Mouse (Mus musculus): ENCODE data around the gene Cnr1. TPM values are rescaled to one million over a fixed set of nuclear protein-coding genes. Genes with fewer than 3 reads are reported as not detected.

Gene Cnr1
- total RNA-seq (2014; rRNA removed) (112 and 121 TPM in 2 replicates), polyA plus RNA-seq (2015; fragmentation: Nextera tagmentation; extraction: Ambion mirVana) (34.9 and 35.3 TPM in 2 replicates)

- no peaks in the 10 kb centered on the region for H3K4me1 ChIP-seq (ENCODE audit: insufficient read depth, low read length)
- TF ChIP-seq CTCF (IDR thresholded peaks at IDR 0.05; ENCODE audit: low read depth) = peak; percentile 28; the same call in 1 of the 2 replicates
- no peaks in the 10 kb centered on the region for H3K27me3 ChIP-seq (ENCODE audit: insufficient read depth, low read length)
- peak; percentile 87 for DNase-seq (ENCODE audit: low spot score)
- H3K4me3 ChIP-seq (ENCODE audit: low read length) = peak within 1 kb of the TSS; percentile 77
- ATAC-seq = peak; percentile 90
- H3K4me2 ChIP-seq (ENCODE audit: low read depth, low read length) = peak within 1 kb of the TSS; percentile 96
- under 1% methylated on average over 51 of the region's 77 CpGs for WGBS
- H3K9ac ChIP-seq (replicated peaks; ENCODE audit: low read length) = peak within 1 kb of the TSS; percentile 86
- peak within 1 kb of the TSS; percentile 94 for H3K27ac ChIP-seq
- no peaks in the 10 kb centered on the region for H3K9me3 ChIP-seq (ENCODE audit: low read length)
- no peaks in the 10 kb centered on the region for H3K36me3 ChIP-seq (ENCODE audit: insufficient read depth, low read length)
Measured at GRCm38 (mm10) chr4:33924234-33924888, at the start of gene Cnr1. TSS of gene Cnr1 (plus strand) at chr4:33924593.

- Histone ChIP-seq H3K9ac (replicated peaks; ENCODE audit: low read length) (no peak overlapping the region), H3K4me2 (ENCODE audit: low read depth, low read length) (no peak overlapping the region), H3K27ac (no peak overlapping the region), H3K9me3 (ENCODE audit: low read length) (peaks cover 7% of the 10 kb centered on the region; the same call in 1 of the 2 replicates), H3K4me1 (ENCODE audit: insufficient read depth, low read length) (no peaks in the 10 kb centered on the region), H3K4me3 (ENCODE audit: low read length) (no peak overlapping the region), H3K27me3 (ENCODE audit: insufficient read depth, low read length) (no peaks in the 10 kb centered on the region), H3K36me3 (ENCODE audit: insufficient read depth, low read length) (no peaks in the 10 kb centered on the region)
- 86% methylated on average over 3 of the region's 3 CpGs for WGBS
- DNase-seq (ENCODE audit: low spot score) (no peak), ATAC-seq (no peak)
- TF ChIP-seq CTCF (IDR thresholded peaks at IDR 0.05; ENCODE audit: low read depth) = no peak
Measured at GRCm38 (mm10) chr4:33879944-33880343, 44.4 kb upstream of the Cnr1 start.

- no peak for TF ChIP-seq CTCF (IDR thresholded peaks at IDR 0.05; ENCODE audit: low read depth)
- H3K9me3 ChIP-seq (ENCODE audit: low read length) = peaks cover 7% of the 10 kb centered on the region; the same call in 1 of the 2 replicates
Measured at GRCm38 (mm10) chr4:33886026-33886425, 38.4 kb upstream of the Cnr1 start.

GRCm38 (mm10) chr4:33889976-33890375, 34.4 kb upstream of the Cnr1 start:
- H3K27me3 ChIP-seq (ENCODE audit: insufficient read depth, low read length) = no peaks in the 10 kb centered on the region
- H3K36me3 ChIP-seq (ENCODE audit: insufficient read depth, low read length) = no peaks in the 10 kb centered on the region
- 69% methylated on average over 2 of the region's 2 CpGs for WGBS
- ATAC-seq (peak; percentile 52; the same call in 1 of the 2 replicates), DNase-seq (ENCODE audit: low spot score) (peak; percentile 30)
- H3K9me3 ChIP-seq (ENCODE audit: low read length) = no peaks in the 10 kb centered on the region
- H3K4me1 ChIP-seq (ENCODE audit: insufficient read depth, low read length) = no peaks in the 10 kb centered on the region
- no peak for TF ChIP-seq CTCF (IDR thresholded peaks at IDR 0.05; ENCODE audit: low read depth)
- H3K4me2 ChIP-seq (ENCODE audit: low read depth, low read length) = no peak overlapping the region
- no peak overlapping the region for H3K27ac ChIP-seq
- no peak overlapping the region for H3K4me3 ChIP-seq (ENCODE audit: low read length)
- H3K9ac ChIP-seq (replicated peaks; ENCODE audit: low read length) = no peak overlapping the region

More at GRCm38 (mm10) chr4:33886026-33886425, 38.4 kb upstream of the Cnr1 start:
- no peak overlapping the region for H3K4me2 ChIP-seq (ENCODE audit: low read depth, low read length)
- H3K4me3 ChIP-seq (ENCODE audit: low read length) = no peak overlapping the region
- no peak overlapping the region for H3K9ac ChIP-seq (replicated peaks; ENCODE audit: low read length)
- H3K27me3 ChIP-seq (ENCODE audit: insufficient read depth, low read length) = no peaks in the 10 kb centered on the region
- ATAC-seq = peak; percentile 89
- 46% methylated on average over 3 of the region's 3 CpGs for WGBS
- no peak overlapping the region for H3K27ac ChIP-seq
- H3K36me3 ChIP-seq (ENCODE audit: insufficient read depth, low read length) = no peaks in the 10 kb centered on the region
- peak; percentile 79 for DNase-seq (ENCODE audit: low spot score)
- H3K4me1 ChIP-seq (ENCODE audit: insufficient read depth, low read length) = no peaks in the 10 kb centered on the region

DNA sequence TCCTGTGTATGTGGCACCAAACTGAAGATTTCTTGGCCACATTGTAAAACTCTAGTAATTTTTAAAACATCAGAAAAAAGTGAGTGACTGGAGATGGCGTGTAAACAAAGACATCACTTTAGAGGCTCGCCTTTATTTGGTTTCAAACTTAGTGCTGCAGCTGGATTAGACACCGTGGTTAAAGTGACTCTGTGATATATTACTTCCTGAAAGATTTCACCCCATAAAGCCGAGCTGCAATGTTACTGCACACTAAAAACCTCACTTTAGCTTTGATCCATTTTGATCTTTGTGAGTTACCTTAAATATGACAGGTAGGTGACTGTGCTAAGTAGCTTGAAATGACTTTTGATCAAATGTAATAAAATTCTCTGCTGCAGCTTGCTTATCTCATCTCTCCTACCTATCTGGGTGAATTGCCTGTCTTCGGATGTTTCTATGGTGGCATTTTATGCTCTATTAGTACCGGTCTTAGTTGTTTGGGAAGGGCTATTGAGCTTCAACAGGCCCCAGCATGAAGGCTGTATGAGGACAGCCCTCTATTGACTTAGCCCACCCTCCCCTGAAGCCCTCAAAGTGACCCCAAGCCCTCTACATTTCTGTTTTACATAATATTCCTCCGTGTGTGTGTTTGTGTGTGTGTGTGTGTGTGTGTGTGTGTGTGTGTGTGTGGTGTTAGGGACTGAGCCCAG, 32.1 kb upstream of the Cnr1 start:
- DNase-seq (ENCODE audit: low spot score) = no peak
- H3K4me2 ChIP-seq (ENCODE audit: low read depth, low read length) = no peak overlapping the region
- H3K27me3 ChIP-seq (ENCODE audit: insufficient read depth, low read length) = no peaks in the 10 kb centered on the region
- no peak overlapping the region for H3K9ac ChIP-seq (replicated peaks; ENCODE audit: low read length)
- H3K36me3 ChIP-seq (ENCODE audit: insufficient read depth, low read length) = no peaks in the 10 kb centered on the region
- ATAC-seq = no peak
- H3K9me3 ChIP-seq (ENCODE audit: low read length) = no peaks in the 10 kb centered on the region
- H3K27ac ChIP-seq = no peak overlapping the region
- no peak overlapping the region for H3K4me3 ChIP-seq (ENCODE audit: low read length)
- no peak for TF ChIP-seq CTCF (IDR thresholded peaks at IDR 0.05; ENCODE audit: low read depth)
- H3K4me1 ChIP-seq (ENCODE audit: insufficient read depth, low read length) = no peaks in the 10 kb centered on the region
- 40% methylated on average over 7 of the region's 7 CpGs for WGBS

DNA sequence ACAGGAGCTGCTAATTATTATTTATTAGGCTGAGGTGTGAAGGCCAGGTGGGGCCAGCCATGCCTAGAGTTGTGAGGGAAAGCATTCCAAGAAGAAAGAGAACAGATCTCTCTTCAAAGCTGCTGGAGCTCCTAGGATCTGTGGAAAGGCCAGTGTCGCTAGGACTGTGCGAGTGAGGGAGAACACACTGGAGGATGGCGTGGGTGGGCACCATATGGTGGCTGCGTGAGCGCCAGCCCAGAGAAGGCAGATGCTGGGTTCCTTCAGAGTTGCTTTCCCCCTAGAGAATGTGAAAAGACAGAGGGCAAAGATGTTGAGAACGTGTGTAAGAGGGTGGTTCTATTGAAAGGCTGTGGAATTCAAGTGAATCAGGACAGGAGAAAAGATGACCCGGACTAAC, 30.6 kb upstream of the Cnr1 start:
- Histone ChIP-seq H3K4me1 (ENCODE audit: insufficient read depth, low read length) (no peaks in the 10 kb centered on the region), H3K9me3 (ENCODE audit: low read length) (no peaks in the 10 kb centered on the region), H3K4me2 (ENCODE audit: low read depth, low read length) (no peak overlapping the region), H3K27me3 (ENCODE audit: insufficient read depth, low read length) (no peaks in the 10 kb centered on the region), H3K9ac (replicated peaks; ENCODE audit: low read length) (no peak overlapping the region), H3K36me3 (ENCODE audit: insufficient read depth, low read length) (no peaks in the 10 kb centered on the region), H3K4me3 (ENCODE audit: low read length) (no peak overlapping the region), H3K27ac (no peak overlapping the region)
- DNase-seq (ENCODE audit: low spot score) (peak; percentile 17), ATAC-seq (no peak)
- 59% methylated on average over 7 of the region's 7 CpGs for WGBS
- no peak for TF ChIP-seq CTCF (IDR thresholded peaks at IDR 0.05; ENCODE audit: low read depth)

Data from hindbrain, postnatal 0 days (tissue).